Mouse (Mus musculus) hindbrain, postnatal 0 days (tissue): ENCODE measurements around the gene Susd1. TPM values are rescaled to one million over a fixed set of nuclear protein-coding genes. Genes with fewer than 3 reads are reported as not detected.

Experiments
- ATAC-seq: fragments of 200-750 bp; cut with Nextera tagmentation; 2 replicates; pipeline ENCODE4 v1.8.0; 2017; ENCODE audit warnings: mild to moderate bottlenecking, moderate TSS enrichment, moderate library complexity
- DNase-seq: peaks from one replicate; pipeline ENCODE4 v3.0.0-alpha.2; 2015; ENCODE audit warnings: low spot score
- H3K27ac ChIP-seq: fragments of 300-500 bp; sonication (generic); 2 replicates; pipeline ENCODE4 v1.5.1; 2014; ENCODE audit warnings: mild to moderate bottlenecking
- H3K27me3 ChIP-seq: fragments of 300-500 bp; sonication (generic); 2 replicates; pipeline ENCODE4 v1.6.1; 2014; ENCODE audit warnings: low read length, mixed read lengths; ENCODE audit not compliant: insufficient read depth
- H3K36me3 ChIP-seq: fragments of 300-500 bp; sonication (generic); 2 replicates; pipeline ENCODE4 v1.6.1; 2014; ENCODE audit warnings: low read length, mixed read lengths; ENCODE audit not compliant: insufficient read depth
- H3K4me1 ChIP-seq: fragments of 300-500 bp; sonication (generic); 2 replicates; pipeline ENCODE4 v1.6.1; 2014; ENCODE audit warnings: antibody characterized with exemption, low read length, mixed read lengths; ENCODE audit not compliant: insufficient read depth
- H3K4me2 ChIP-seq: fragments of 300-500 bp; sonication (generic); 2 replicates; pipeline ENCODE4 v1.6.1; 2014; ENCODE audit warnings: low read depth, mild to moderate bottlenecking, low read length, moderate library complexity, mixed read lengths
- H3K4me3 ChIP-seq: fragments of 300-500 bp; sonication (generic); 2 replicates; pipeline ENCODE4 v1.5.1; 2014; ENCODE audit warnings: low read length
- H3K9ac ChIP-seq: fragments of 300-500 bp; sonication (generic); replicated peaks from 2 replicates; pipeline ENCODE4 v1.6.1; 2014; ENCODE audit warnings: mild to moderate bottlenecking, low read length, moderate library complexity, mixed read lengths
- H3K9me3 ChIP-seq: fragments of 300-500 bp; sonication (generic); 2 replicates; pipeline ENCODE4 v1.6.1; 2016; ENCODE audit warnings: low read length, mixed read lengths
- CTCF ChIP-seq: IDR thresholded peaks from 2 replicates; pipeline ENCODE4 v1.5.1; 2016; ENCODE audit warnings: antibody characterized with exemption, control low read depth, low read depth
- WGBS: fragments of 180-500 bp; shearing (Covaris S2); extraction: QIAGEN DNeasy Blood & Tissue Kit; methylation state at CpG from one replicate; pipeline ENCODE4 v1.1.7; 2014; 5-methylcytosine and 5-hydroxymethylcytosine counted together
- polyA plus RNA-seq: library from polyadenylated mRNA; unstranded; fragments of >200 nt; fragmentation: Nextera tagmentation; extraction: Ambion mirVana; gene quantifications from 2 replicates; pipeline ENCODE4 v1.2.1, GENCODE M21; 2015
- total RNA-seq: library from RNA; depleted of rRNA; stranded (reverse); fragments of >200 nt; gene quantifications from 2 replicates; pipeline ENCODE4 v1.2.3, GENCODE M21; 2014; rRNA removed

Susd1 gene
- total and polyA plus RNA-seq, 2 experiments from 2014 or later = 2.7 to 10.8 TPM

DNA sequence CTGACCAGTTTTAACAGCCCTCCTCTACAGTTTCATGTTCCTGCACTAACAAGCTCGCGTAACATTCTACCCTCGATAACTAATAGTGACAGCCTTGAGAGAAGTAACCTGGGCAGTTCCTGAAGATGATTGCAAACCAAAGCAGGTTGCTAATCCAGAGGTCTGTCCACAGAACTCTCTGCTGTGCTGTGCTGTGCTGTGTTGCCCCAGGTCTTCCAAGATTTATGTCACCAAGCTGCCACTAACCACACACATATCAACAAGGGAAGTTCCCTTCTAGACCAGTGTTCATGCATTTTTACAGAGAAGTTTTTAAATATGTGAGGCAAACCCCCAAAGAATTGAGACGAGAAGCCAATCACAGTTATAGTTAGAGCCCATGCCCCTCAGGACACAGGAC, 164.3 kb downstream of the Susd1 start:
- 86% methylated on average over 4 of the region's 4 CpGs for WGBS
- TF ChIP-seq CTCF = no peak

GRCm38 (mm10) chr4:59273342-59273741, 165.1 kb downstream of the Susd1 start:
- no peaks in the 10 kb centered on the region for H3K27me3 ChIP-seq
- no peaks in the 10 kb centered on the region for H3K4me1 ChIP-seq
- no peaks in the 10 kb centered on the region for H3K9me3 ChIP-seq
- no peaks in the 10 kb centered on the region for H3K36me3 ChIP-seq
- H3K9ac ChIP-seq = no peak overlapping the region
- no peak for ATAC-seq
- DNase-seq = no peak
- H3K27ac ChIP-seq = no peak overlapping the region
- TF ChIP-seq CTCF = no peak
- 38% methylated on average over 1 of the region's 1 CpGs for WGBS
- H3K4me2 ChIP-seq = no peak overlapping the region
- no peak overlapping the region for H3K4me3 ChIP-seq

More for the DNA sequence above, 164.3 kb downstream of the Susd1 start:
- no peaks in the 10 kb centered on the region for H3K9me3 ChIP-seq
- no peaks in the 10 kb centered on the region for H3K36me3 ChIP-seq
- H3K4me2 ChIP-seq = no peak overlapping the region
- H3K27me3 ChIP-seq = no peaks in the 10 kb centered on the region
- no peaks in the 10 kb centered on the region for H3K4me1 ChIP-seq
- no peak overlapping the region for H3K9ac ChIP-seq
- H3K27ac ChIP-seq = no peak overlapping the region
- ATAC-seq (no peak), DNase-seq (no peak)
- H3K4me3 ChIP-seq = no peak overlapping the region

DNA sequence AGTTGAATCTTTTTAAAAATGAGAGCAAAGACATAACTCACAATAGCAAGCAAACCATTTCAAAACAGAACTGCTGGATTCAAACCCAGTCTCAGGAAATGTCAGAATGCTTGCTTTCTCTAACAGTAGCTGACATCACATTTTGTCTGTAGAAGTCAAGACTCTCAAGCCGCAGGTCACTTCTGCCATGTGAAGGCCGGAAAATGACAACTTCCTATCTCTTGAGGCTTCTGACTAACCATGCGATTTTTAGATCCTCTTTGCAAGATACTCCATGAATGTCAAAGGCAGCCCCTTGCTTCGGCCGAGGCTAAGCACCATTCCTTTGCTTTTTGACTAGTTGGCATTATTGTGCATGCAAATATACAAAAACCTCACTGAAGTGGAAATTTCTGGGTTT, 172.8 kb downstream of the Susd1 start:
- 89% methylated on average over 5 of the region's 5 CpGs for WGBS
- Histone ChIP-seq H3K4me3 (no peak overlapping the region), H3K27ac (no peak overlapping the region), H3K36me3 (no peaks in the 10 kb centered on the region), H3K27me3 (no peaks in the 10 kb centered on the region), H3K4me2 (no peak overlapping the region), H3K9me3 (no peaks in the 10 kb centered on the region), H3K4me1 (no peaks in the 10 kb centered on the region), H3K9ac (no peak overlapping the region)
- no peak for DNase-seq
- ATAC-seq = no peak
- no peak for TF ChIP-seq CTCF

DNA sequence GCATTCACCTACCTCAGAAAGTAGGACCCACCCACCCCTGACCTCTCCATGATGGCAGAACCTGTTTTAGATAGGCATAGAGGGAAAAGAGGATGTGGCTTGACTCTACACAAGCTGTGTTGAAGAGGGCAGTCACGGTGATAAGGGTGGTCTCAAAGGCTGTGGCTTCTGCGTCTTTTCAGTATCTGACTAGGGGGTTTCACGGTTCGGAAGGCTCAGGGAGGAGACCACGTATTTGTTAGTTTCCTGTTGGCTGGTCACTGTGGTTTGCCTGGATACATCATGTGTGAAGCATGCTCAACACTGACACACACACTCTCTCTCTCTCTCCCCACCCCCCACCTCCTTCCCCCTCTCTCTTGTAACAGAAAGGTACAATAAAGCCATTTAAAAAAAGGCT, 173.3 kb downstream of the Susd1 start:
- H3K9me3 ChIP-seq = no peaks in the 10 kb centered on the region
- H3K9ac ChIP-seq = no peak overlapping the region
- no peak overlapping the region for H3K4me3 ChIP-seq
- no peaks in the 10 kb centered on the region for H3K4me1 ChIP-seq
- 79% methylated on average over 5 of the region's 5 CpGs for WGBS
- no peak overlapping the region for H3K4me2 ChIP-seq
- TF ChIP-seq CTCF = no peak
- H3K36me3 ChIP-seq = no peaks in the 10 kb centered on the region
- H3K27ac ChIP-seq = no peak overlapping the region
- DNase-seq (no peak), ATAC-seq (no peak)
- H3K27me3 ChIP-seq = no peaks in the 10 kb centered on the region

Other genes starting within 250 kb of the Susd1 start
- 46.5 and 46.8 TPM in 2 replicates for gene Ugcg, start 249.4 kb downstream of the Susd1 start, total RNA-seq
- gene Ugcg, start 249.4 kb downstream of the Susd1 start, polyA plus RNA-seq = 19.1 and 20.7 TPM in 2 replicates
- 29.0 and 29.2 TPM in 2 replicates for gene Ptbp3, start 110.7 kb upstream of the Susd1 start, total RNA-seq
- 12.0 and 13.2 TPM in 2 replicates for gene Ptbp3, start 110.7 kb upstream of the Susd1 start, polyA plus RNA-seq
- gene Hsdl2, start 142.9 kb upstream of the Susd1 start, total RNA-seq = 23.6 and 27.9 TPM in 2 replicates
- gene Hsdl2, start 142.9 kb upstream of the Susd1 start, polyA plus RNA-seq = 48.8 and 57.3 TPM in 2 replicates
- 29.2 and 41.9 TPM in 2 replicates for gene E130308A19Rik, start 187.6 kb upstream of the Susd1 start, total RNA-seq
- gene E130308A19Rik, start 187.6 kb upstream of the Susd1 start, polyA plus RNA-seq = 33.8 and 35.7 TPM in 2 replicates